Mouse (Mus musculus) adrenal gland, postnatal 10 days (tissue): ENCODE data around the gene Hibch. TPM values are rescaled to one million over a fixed set of nuclear protein-coding genes. Genes with fewer than 3 reads are reported as not detected.
A peak's percentile ranks its signal among the peaks of the same experiment; 100 is the strongest.

Experiments used
- DNase-seq: peaks from one replicate; pipeline ENCODE4 v3.0.0; 2021; ENCODE audit warnings: mixed read lengths
- long read RNA-seq, 2 experiments: library from polyadenylated mRNA; stranded (forward); transcript quantifications; one replicate each; pipeline ENCODE4 v2.0.0; 2021
- total RNA-seq, 2 experiments: library from RNA; stranded (reverse); gene quantifications; 2 replicates each; pipeline ENCODE4 v1.2.3; 2021

The Hibch gene
- total RNA-seq = 100 to 1,000 TPM; 108 to 109 TPM
- long read RNA-seq, experiment 1, transcript Hibch-201 (14 exons, 1,830 nt) = major isoform, 119 of 132 reads
- long read RNA-seq, experiment 1, partial matches to known transcripts = 5 of 132 reads
- long read RNA-seq, experiment 1, other reads (novel, unspliced or antisense) = 8 of 132 reads
- long read RNA-seq, experiment 2, transcript Hibch-201 (14 exons, 1,830 nt) = major isoform, 74 of 84 reads
- long read RNA-seq, experiment 2, partial matches to known transcripts = 1 of 84 reads
- long read RNA-seq, experiment 2, other reads (novel, unspliced or antisense) = 9 of 84 reads

DNA sequence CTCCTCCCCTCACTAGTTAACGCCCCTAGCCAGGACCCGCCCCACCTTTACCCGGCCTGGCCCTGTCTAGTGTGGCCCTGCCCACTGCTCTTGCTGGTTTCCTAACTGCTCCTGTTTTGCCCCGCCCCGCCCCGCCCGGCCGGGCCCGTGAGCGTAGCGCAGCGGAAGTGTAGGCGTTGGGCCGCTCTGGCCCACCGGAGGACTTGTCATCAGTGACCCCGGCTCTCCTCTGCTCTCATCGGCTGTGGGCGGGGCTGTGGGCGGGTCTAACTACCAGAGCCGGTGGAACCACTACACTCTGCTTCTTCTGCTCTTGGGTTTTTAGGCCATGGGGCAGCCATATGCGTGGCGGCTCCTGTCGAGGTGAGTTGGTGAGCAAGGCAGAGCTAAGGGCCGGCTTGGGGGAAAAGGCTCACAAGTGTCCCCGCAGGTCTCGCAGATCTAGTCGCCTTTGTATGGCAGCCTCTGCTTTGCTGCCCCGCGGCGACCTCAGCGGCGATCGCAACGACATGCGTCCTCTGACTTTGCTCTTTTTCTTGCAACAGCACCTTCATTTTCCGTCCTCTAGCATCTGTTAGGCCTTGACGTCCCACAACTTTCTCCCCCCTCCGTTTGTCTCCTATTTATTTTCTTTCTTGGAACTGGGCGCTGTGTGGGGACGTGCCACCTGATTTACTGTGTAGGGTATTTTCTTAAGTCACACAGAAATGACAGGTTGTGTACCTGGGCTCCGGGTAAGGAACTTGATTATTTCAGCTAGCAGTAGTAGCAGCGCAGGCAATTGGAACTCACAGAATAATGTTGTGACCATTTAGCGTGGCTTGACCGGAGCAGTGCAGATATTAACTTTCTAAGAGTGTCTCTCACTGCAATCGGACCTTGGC, at the start of gene Hibch:
Hibch (plus strand) TSS at position 148 of the 884 bp plus-strand sequence.
- peak; percentile 99 for DNase-seq

DNA sequence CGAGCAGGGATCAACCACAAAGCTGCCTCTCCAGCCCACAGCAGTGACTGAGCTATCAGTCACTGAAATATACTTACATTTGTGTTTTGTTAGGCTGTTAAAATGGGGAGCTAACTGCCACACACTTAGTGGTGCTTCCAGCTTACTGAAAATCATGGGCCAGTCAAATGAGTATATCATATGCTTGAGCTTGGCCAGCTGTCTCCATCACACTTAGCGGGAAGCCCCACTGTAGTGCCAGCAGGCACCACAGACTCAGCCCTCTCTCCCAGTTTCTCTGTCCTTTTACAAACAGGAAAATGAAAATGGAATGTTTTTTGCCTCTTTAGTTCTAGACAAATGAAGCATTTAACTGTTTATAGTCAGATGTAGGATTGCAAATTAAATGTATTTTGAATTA, 48.8 kb upstream of the Hibch start:
- no peak for DNase-seq

DNA sequence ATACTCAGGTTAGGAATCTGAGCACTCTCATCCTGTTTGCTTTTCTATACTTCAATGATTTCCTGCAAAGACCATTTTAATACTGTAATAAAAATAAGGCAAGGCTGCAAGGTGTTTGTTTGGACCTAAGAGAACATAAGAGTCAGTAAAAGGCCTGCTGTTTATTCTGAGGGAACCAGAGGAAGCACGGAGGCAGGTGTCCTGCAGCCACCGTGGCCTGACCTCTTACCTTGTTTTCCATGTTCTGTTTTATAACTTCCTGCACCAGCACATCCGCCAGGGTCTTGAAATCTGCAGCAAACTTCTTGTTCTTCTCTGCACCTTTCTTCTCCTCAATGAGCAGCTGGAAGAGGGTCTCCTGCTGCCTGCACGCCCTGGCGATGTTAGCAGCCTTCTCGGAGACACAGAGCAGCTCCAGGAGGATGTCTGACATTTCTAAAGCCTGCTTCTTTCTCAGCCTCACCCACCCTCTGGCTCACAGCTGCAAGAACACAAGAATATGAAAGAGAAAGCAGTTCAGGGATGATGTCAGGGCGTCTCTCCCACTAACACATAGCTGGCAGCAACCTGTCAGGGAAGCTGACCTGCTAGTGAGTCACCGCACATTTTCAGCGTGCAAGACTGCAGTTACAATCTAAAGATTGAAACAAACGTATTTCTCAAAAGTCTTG, 45.5 kb upstream of the Hibch start:
- DNase-seq = peak; percentile 33

DNA sequence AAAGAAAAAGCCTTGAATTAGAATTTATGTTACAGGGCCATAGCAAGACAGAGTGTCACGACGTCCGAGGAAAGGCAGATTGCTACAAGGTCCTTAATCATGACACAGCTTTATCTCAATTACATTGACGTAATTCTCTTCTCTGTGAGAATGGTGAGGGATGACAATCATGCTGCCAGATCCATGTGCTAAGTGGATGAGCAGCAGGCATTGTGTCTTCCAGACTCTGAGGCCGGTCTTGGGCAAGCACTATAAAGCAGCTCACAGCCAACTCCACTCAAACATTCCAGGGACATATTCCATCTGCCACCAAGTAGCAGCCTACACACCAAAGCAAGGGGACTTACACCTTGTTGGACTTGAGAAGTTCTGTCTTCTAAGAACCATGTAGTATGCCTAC, 45.0 kb upstream of the Hibch start:
- DNase-seq = no peak

DNA sequence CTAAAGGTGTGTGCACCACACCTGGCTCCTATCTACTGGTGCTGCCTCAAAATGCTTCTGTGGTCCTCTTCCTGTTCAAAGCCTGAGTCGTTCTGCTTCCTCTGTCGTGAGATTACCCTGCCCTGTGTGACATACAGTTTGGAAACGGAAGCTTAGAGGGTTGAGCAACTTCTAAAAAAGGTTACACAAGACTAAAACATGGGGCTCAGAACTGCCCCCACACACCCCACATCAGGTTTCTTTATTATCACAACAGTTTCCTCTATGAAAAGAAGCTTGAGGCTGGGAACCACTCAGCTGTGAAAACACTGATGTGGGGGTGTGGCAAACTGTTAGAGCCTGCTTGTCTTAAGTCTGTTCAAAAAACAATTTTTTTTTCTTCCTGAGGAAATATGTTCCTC, 44.4 kb upstream of the Hibch start:
- DNase-seq = no peak

DNA sequence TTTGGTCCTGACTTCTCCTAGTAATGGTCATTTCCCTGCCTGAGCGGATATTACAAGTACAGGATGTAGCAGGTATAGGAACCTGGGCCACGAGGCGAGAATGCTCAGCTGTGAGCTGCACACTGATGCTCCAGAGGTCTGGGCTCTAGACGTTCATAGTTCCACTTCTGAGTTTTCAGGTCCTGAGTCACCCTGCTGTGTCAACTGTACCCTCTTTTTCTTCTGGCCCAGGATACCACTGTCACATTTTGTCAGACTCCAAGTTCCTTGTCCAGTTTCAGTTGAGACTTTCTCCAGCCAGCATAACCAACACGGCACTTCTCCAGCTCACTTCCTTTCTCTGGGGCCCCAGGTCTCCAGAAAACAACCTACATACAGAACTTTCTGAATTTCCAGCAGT, 43.1 kb upstream of the Hibch start:
- no peak for DNase-seq

DNA sequence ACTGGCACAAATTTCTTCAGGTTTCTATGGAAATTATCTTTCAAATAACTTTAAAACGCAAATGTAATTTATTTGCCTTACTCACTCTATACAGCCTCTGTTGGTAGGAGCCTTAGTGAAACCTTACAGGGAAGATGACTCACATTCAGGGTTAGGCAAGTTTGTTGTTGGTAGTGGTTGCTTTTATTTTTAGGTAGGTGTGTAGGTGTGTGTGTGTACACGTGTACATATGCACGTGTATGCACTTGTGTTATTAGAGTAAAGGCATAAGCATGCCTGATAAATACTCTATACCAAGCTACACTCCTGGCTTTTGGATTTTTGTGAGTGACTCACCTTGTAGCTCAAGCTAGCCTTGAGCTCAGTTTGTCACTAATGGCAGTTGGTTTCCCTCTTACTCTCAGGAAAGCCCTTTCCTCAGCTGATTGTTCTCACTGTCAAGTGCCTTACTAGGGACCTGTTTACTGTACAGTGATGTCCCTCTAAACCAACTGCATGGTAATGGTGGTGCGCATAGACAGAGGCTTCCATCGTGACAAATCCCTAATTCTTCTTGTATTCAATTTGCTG, 42.2 kb upstream of the Hibch start:
- DNase-seq = no peak

DNA sequence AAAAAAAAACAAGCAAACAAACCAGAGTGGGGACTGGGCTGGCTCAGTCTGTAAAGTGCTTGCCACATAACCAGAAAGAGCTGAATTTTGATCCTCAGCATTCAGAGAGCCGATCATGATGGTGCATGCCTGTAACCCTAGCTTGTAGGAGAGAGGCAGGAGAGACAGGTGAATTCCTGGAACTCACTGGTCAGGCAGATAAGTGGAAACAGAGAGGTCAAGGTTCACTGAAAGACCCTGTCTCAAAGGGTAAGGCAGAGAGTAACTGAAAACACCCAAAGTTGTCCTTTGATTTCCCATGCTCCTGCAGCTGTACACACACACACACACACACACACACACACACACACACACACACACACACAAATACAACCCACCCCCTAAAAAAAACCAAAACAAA, 39.7 kb upstream of the Hibch start:
- DNase-seq = no peak

DNA sequence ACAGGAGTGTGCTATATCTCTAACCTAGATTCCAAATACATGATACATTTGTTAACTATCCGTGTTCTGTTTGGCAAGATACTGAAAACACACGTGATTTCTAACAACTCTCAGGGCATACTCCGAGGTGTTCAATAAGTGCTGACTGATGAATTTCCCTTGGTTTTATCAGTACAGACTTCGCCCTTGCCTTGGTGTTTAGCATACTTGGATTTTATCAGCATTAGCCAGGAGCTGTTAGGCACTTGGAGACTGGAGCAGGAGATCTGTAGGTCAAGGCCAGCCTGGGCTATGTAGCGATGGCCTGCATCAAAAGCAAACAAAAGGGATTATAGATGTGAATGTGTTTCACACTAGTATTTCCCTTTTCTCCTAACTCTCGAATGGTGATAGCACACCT, 36.3 kb upstream of the Hibch start:
- DNase-seq = no peak

DNA sequence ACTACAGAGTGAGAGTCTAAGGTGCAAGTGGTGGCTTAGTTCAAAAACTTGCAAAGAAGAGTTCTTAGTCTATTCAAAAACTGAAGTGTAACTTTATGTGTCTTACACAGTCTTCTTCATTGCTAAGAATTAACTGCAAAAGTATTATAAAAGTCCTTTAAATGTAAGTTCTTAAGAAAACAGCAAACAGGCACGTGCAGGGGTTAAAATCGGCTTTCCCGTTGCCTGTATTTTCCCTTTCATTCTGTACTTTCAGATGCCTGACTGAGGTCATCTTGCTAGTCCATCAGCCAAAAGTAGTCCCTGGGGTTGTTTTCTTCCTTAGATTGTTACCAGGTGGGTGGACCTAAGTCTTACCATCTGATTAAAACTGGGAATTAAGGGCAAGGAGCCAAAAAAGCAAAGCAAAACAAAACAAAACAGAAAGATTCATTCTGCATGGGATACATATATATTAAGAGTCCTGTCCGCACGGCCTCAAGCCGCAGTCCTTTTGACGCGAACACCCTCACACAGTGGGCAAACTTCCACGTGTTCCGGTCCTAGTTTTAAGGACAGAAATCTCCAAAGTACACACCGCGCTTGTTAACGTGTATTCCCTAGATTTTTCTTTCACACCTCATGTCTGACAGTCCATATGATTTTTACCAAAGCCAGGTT, 28.4 kb upstream of the Hibch start:
- DNase-seq = peak; percentile 34

DNA sequence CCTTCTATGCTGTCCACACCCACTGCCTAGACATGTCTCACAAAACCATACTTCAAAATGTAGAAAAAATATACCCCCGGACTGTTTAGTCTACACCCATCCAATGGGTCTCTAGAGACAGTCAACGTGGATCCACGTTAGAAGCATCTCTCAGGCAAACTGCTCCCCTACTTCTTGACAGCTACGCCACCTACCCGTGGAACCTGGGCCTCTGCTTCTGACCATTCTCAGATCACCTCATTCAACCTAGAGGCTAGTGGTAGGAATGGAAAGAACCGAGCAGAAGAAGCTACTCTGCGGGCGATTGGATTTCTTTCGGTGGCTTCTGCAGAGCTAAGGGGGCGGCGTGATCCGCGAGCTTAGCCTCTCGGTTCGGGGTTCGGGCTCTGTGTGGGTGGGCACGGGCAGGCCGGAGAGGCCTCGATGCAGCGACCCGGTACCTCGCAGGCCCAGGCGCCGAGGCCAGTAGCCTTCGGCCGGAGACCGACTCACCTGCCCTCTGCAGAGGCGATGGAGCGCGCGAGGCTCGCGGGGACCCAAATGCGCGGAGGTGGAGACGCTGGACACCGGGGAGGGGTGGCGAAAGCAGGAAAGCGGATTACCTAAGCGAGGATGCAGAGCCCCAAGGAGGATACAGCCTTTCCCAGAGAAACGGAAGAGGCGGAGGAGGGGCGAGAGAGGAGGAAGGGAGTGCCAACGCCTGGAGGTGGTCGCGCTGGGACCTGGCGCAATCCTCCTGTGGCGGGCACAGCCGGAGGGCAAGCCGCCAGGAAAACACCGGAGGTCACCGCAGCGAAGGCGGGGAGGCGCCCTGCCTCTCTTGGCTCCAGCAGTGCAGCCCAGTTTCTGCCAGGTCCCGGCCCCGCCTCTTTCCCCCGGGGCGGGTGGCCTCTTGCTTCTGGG, 27.6 kb upstream of the Hibch start, which contains the start of gene Inpp1:
Inpp1 (minus strand) TSS at position 779 of the 903 bp plus-strand sequence.
- peak; percentile 94 for DNase-seq

DNA sequence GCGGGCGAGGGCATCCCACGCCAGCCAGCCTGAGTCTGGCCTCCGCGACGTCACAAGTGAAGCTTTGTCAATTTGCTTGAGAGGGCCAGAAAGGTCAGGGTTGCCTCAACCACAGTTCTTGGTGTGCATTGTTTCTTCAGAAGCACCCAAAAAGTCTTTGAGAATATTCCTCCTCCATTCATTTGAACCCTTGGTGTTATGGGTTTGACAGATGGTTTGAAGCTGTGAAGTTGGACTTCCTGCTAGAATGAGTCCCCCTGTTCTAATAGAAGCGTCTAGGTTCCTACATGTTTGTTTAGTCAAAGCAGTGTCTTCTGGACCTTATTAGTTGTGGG, 26.9 kb upstream of the Hibch start:
- no peak for DNase-seq

DNA sequence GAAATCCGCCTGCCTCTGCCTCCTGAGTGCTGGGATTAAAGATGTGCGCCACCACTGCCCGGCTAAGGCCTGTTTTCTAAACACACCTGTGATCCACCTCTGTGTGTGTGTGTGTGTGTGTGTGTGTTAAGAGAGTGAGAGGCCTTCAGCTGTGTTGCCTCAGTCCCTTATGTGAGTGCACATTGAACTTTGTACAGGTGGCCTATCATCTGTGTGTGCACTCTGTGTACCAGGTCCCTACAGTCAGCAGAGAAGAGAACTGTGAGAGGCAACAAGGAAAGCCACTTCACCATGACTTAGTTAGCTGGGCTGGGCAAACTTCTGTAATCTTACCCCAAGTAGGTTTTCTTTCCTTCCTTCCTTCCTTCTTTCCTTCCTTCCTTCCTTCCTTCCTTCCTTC, 5.6 kb upstream of the Hibch start:
- no peak for DNase-seq

DNA sequence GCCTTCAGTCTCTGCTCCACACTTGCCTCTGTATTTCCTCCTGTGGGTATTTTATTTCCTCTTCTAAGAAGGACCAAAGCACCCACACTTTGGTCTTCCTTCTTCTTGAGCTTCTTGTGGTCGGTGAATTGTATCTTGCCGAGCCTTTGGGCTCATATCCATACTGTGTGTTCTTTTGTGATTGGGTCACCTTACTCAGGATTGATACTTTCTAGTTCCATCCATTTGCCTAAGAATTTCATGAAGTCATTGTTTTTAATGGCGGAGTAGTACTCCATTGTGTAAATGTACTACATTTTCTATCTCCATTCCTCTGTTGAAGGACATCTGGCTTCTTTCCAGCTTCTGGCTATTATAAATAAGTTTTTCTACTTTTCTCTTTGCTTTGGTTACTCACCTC, 375 bp upstream of the Hibch start:
- DNase-seq = no peak

DNA sequence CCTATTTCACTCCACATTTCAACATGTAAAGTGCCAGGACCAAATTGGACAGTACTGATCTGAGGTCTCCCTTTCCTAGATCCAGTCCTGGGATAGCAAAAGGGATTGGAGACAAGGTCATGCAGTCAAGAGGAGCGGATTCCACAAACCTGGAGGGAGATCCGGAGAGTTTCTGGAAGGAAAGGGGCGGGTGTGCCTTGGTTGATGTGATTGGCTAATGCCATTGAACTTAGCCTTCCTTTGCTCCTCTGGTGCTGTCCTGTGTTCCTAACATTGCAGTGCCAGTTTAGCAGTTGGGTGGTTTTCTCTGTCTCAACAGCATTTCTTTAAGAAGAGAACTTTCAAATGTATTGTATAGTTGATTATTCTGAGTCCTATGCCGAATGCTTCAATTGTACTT, 1.8 kb downstream of the Hibch start:
- DNase-seq = peak; percentile 10

DNA sequence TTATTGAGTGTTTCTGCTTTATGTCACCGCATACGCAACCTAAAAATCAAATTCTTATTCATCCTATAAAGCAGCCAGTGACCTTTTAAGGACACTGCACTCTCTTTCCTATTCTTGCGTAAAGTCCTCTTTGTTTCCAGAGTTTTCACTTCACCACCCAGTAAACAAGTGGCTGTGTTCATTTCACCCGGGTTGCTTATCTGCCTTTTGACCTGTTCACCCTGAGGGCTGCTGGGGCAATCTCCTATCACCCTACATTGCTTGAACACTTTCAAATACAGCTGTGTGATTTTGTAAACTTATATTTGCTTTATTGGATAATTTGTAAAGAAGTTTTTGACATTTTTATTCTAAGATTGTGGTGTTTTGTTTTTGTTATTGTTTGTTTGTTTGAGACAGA, 4.7 kb downstream of the Hibch start:
- no peak for DNase-seq

DNA sequence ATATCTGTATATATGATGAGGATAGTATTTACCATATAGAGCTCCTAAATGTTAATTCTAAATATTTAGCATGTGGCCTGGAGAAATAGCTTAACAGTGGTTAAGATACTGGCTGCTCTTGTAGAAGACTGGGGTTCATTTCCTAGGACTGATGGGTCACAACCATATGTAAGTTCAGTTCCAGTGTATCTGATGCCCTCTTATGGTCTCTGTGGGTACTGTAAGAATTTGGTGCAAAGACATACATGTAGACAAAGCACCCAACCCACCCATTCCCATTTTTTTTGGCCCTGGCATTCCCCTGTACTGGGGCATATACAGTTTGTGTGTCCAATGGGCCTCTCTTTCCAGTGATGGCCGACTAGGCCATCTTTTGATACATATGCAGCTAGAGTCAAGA, 9.3 kb downstream of the Hibch start:
- peak; percentile 23 for DNase-seq

DNA sequence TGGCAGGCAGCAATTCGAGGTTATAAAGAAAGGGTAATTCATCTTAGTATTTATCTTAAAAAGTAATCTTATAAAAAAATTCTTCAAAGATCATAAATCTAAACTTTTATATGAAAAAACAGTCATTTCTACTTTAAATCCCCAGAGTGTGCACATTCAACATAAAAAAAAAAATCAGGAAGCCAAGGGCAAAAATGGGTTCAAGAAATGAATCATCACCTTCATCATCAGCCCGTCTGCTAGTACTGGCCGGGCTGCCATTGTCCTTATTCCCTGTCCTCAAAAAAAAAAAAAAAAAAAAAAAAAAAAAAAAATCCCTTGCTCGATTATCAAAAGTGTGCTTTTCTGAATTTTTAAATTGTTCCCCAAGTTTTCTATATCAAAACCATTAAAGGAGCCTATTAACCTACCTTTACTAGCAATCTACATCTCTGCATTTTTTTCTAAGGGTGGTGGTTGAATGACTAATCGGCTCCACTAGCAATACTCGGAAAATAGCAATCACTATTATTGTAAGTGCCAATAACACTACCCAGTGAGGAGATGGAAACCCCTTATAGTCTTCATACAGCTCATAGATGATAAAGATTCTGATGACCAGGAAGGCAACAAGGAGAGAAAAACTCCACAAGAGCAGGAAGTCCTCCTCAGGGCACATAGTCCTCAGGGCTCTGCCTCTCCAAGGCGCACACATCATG, 11.3 kb downstream of the Hibch start:
- no peak for DNase-seq

DNA sequence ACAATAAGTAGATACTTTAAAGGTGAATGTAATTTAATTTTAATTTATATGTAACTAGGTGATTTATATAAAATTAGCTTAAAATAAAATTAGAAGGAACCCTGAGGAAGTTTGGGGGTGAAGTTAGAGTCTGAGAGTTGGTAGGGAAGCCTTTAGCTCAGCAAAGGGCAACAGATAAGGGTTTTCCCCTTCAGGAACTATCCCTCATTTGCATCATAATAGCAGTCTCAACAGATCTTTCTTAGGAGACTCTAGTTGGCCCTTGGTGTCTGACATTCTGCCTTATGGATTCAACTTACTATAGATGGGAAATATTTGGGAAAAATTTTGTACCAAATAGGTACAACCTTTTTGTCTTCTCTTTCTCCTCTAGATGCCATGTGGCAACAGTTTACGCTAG, 19.5 kb downstream of the Hibch start:
- DNase-seq = no peak

DNA sequence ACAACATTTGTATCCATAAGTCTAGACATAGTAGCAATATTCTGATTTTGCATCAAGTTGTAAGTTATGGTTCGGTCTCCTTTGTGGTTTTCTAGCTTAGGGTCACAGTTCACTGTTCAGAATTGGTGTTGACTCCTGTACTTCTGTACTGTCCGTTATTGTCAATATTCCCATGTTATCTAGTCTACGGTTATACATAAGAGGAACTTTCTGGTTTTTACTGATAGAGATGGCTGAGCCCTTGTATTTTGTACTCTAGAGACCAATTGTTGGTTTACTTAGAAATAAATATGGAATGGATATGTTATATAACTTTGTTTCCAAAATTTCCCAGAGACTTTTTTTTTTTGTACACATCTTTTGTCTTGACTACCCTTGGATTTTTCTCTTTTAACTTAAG, 21.3 kb downstream of the Hibch start:
- DNase-seq = no peak

DNA sequence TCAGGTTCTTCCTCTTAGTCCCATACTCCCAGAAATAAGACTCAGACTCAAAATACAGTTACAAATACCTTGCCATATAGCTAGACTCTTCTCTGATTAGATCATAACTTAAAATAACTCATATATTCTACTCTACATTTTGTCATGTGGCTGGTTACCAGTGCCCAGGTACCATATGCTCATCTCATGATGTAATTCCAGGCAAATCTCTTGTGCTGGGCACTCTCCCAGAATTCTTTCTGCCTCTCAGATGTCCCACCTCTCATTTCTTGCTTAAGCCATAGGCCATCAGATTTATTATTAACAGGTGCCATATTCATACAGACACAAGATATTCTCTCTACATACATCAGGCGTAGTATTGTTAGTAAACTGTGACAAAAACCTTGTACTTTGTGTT, 23.1 kb downstream of the Hibch start:
- no peak for DNase-seq
